Mouse (Mus musculus) urinary bladder, postnatal 14 days (tissue): Measurements from ENCODE around the gene Med11.
A peak's percentile ranks its signal among the peaks of the same experiment; 100 is the strongest.
"Not testable (repeated sequence)": the region's sequence is repeated elsewhere in the genome, so short reads cannot be mapped to it uniquely, and the experiment has no call there.

ENCODE experiments used
- DNase-seq: peaks from one replicate; pipeline ENCODE4 v3.0.0; 2021; ENCODE audit warnings: low spot score

Gene Med11

GRCm38 (mm10) chr11:70451797-70452498 lies at the start of gene Med11:
TSS of gene Med11 (plus strand) at chr11:70451919.
- DNase-seq = peak; percentile 99

- DNase-seq = peak; percentile 34
Observed at GRCm38 (mm10) chr11:70403598-70403997, 48.1 kb upstream of the Med11 start.

- DNase-seq = peak; percentile 84
Observed at GRCm38 (mm10) chr11:70409594-70410296, 42.0 kb upstream of the Med11 start, which contains the start of gene Pelp1. TSS of gene Pelp1 (minus strand) at chr11:70410031.

- DNase-seq = no peak
Observed at GRCm38 (mm10) chr11:70410297-70410643, 41.4 kb upstream of the Med11 start.

GRCm38 (mm10) chr11:70412591-70412990 lies 39.1 kb upstream of the Med11 start:
- no peak for DNase-seq

- DNase-seq = peak; percentile 81
Observed at GRCm38 (mm10) chr11:70413961-70414360, 37.8 kb upstream of the Med11 start.

GRCm38 (mm10) chr11:70418199-70418598 lies 33.5 kb upstream of the Med11 start:
- DNase-seq = no peak

- DNase-seq = no peak
Observed at GRCm38 (mm10) chr11:70419486-70419885, 32.2 kb upstream of the Med11 start.

- not testable (repeated sequence) for DNase-seq
Observed at GRCm38 (mm10) chr11:70426598-70426997, 25.1 kb upstream of the Med11 start.

GRCm38 (mm10) chr11:70431574-70431973 lies 20.1 kb upstream of the Med11 start:
- DNase-seq = no peak

- DNase-seq = peak; percentile 98
Observed at GRCm38 (mm10) chr11:70432048-70432894, 19.4 kb upstream of the Med11 start, which contains the start of gene Arrb2. TSS of gene Arrb2 (plus strand) at chr11:70432635.

GRCm38 (mm10) chr11:70432895-70433568 lies 18.7 kb upstream of the Med11 start:
- no peak for DNase-seq

- DNase-seq = no peak
Observed at GRCm38 (mm10) chr11:70433569-70433943, 18.2 kb upstream of the Med11 start.

GRCm38 (mm10) chr11:70433951-70434350 lies 17.8 kb upstream of the Med11 start:
- DNase-seq = no peak

GRCm38 (mm10) chr11:70435476-70435875 lies 16.2 kb upstream of the Med11 start:
- no peak for DNase-seq

GRCm38 (mm10) chr11:70437426-70437825 lies 14.3 kb upstream of the Med11 start:
- no peak for DNase-seq

- no peak for DNase-seq
Observed at GRCm38 (mm10) chr11:70438728-70439374, 12.9 kb upstream of the Med11 start.

GRCm38 (mm10) chr11:70440637-70441036 lies 11.1 kb upstream of the Med11 start:
- no peak for DNase-seq

GRCm38 (mm10) chr11:70441882-70442281 lies 9.8 kb upstream of the Med11 start:
- DNase-seq = no peak

- no peak for DNase-seq
Observed at GRCm38 (mm10) chr11:70443964-70444363, 7.8 kb upstream of the Med11 start.

GRCm38 (mm10) chr11:70444667-70445066 lies 7.1 kb upstream of the Med11 start:
- no peak for DNase-seq
